Mouse (Mus musculus) testis, adult 2 months (tissue): ENCODE data around the gene Cd4.

Experiments used
- CTCF ChIP-seq: fragments of 200-500 bp; IDR thresholded peaks from 2 replicates; pipeline ENCODE4 v1.5.1; 2012; ENCODE audit warnings: low read depth, mild to moderate bottlenecking, inconsistent platforms, low read length, moderate library complexity; ENCODE audit not compliant: control insufficient read depth, insufficient read depth, insufficient replicate concordance
- POLR2A ChIP-seq: fragments of 200-500 bp; IDR thresholded peaks from 2 replicates; pipeline ENCODE4 v1.6.1; 2012; ENCODE audit warnings: low read depth, mild to moderate bottlenecking, inconsistent platforms, low read length, moderate library complexity; ENCODE audit not compliant: control insufficient read depth

GRCm38 (mm10) chr6:124931525-124932313, 43.7 kb upstream of the Cd4 start:
- peak; percentile 19; the same call in 1 of the 2 replicates for TF ChIP-seq CTCF
- TF ChIP-seq POLR2A: peak; percentile 3
